Mouse (Mus musculus): ENCODE measurements at regions not wholly inside any gene's neighbourhood (a gene's known extent, or its start where the extent isn't known, plus 50 kb on each side); places are given as distances from the start of the nearest gene placed in this dataset.

DNA sequence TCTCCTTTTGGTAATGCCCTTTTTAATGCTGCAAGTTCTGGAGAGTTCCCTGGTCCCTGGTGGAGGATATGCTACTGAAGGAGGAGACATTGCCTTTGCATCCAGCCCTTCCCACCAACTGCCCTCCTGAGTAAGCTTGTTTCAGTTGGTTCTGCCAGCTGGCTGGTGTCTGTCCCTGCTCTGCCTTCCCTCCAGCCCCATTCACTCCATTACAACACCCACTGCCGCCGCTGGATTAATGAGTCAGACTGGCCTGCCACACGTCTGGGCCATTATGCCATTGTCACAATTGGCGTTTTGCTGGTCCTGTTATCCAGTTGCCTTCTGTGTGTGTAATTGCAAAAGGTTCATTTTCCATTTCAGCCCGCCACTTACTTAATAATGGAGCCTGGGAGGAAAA is 728.6 kb upstream of the Lrrc6 start:
- no peak overlapping the region for H3K27ac ChIP-seq (ENCODE audit: low read depth)
- no peak for TF ChIP-seq CTCF (IDR thresholded peaks at IDR 0.05; ENCODE audit: low read depth)
- no peak for TF ChIP-seq EP300 (IDR thresholded peaks at IDR 0.05; ENCODE audit: low read depth)
- no peaks in the 10 kb centered on the region for H3K9me3 ChIP-seq (ENCODE audit: low read length)
- no peaks in the 10 kb centered on the region for H3K4me1 ChIP-seq (ENCODE audit: insufficient read depth)
- no peak overlapping the region for H3K4me3 ChIP-seq (ENCODE audit: low read depth, low read length)
- no peaks in the 10 kb centered on the region for H3K27me3 ChIP-seq (ENCODE audit: insufficient read depth, low read length)
- WGBS (ENCODE audit: insufficient replicate concordance) = 74% methylated on average over 5 of the region's 5 CpGs
- DNase-seq (no peak), ATAC-seq (no peak)
- H3K36me3 ChIP-seq (replicated peaks; ENCODE audit: insufficient read depth, low read length) = no peaks in the 10 kb centered on the region
- no peak overlapping the region for H3K4me2 ChIP-seq (ENCODE audit: low read depth, low read length)
- H3K9ac ChIP-seq (replicated peaks) = no peak overlapping the region

DNA sequence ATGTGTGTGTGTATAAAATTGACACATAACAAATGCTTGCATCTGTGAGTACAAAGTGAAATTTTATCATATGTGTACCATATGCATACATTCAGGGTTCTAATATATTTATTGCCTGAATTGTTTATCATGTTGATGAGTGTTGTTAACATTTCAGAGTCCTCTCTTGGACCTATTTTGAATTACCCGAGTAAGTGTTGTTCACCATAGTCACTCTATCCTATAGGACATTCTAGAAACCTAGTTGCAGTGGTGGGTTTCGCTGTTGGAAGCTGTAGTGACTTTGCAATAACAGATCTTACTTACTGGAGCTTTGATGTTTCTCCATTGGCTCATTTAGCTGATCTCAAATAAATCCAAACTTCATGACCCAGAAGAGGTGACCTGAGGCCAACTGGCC is 727.9 kb upstream of the Lrrc6 start:
- no peak overlapping the region for H3K4me2 ChIP-seq (ENCODE audit: low read depth, low read length)
- ATAC-seq = no peak
- no peak for DNase-seq
- TF ChIP-seq CTCF (IDR thresholded peaks at IDR 0.05; ENCODE audit: low read depth) (no peak), EP300 (IDR thresholded peaks at IDR 0.05; ENCODE audit: low read depth) (no peak)
- no peak overlapping the region for H3K9ac ChIP-seq (replicated peaks)
- 87% methylated on average over 2 of the region's 2 CpGs for WGBS (ENCODE audit: insufficient replicate concordance)
- no peaks in the 10 kb centered on the region for H3K9me3 ChIP-seq (ENCODE audit: low read length)
- no peak overlapping the region for H3K27ac ChIP-seq (ENCODE audit: low read depth)
- H3K27me3 ChIP-seq (ENCODE audit: insufficient read depth, low read length) = no peaks in the 10 kb centered on the region
- H3K4me3 ChIP-seq (ENCODE audit: low read depth, low read length) = no peak overlapping the region
- H3K36me3 ChIP-seq (replicated peaks; ENCODE audit: insufficient read depth, low read length) = no peaks in the 10 kb centered on the region
- no peaks in the 10 kb centered on the region for H3K4me1 ChIP-seq (ENCODE audit: insufficient read depth)

- 60% methylated on average over 7 of the region's 7 CpGs for WGBS (ENCODE audit: insufficient replicate concordance)
- no peak overlapping the region for H3K27ac ChIP-seq (ENCODE audit: low read depth)
- no peak for TF ChIP-seq CTCF (IDR thresholded peaks at IDR 0.05; ENCODE audit: low read depth)
- no peak for TF ChIP-seq EP300 (IDR thresholded peaks at IDR 0.05; ENCODE audit: low read depth)
- no peaks in the 10 kb centered on the region for H3K9me3 ChIP-seq (ENCODE audit: low read length)
- no peak for DNase-seq
- H3K4me3 ChIP-seq (ENCODE audit: low read depth, low read length) = no peak overlapping the region
- no peak overlapping the region for H3K4me2 ChIP-seq (ENCODE audit: low read depth, low read length)
- no peaks in the 10 kb centered on the region for H3K4me1 ChIP-seq (ENCODE audit: insufficient read depth)
- no peak overlapping the region for H3K9ac ChIP-seq (replicated peaks)
- no peaks in the 10 kb centered on the region for H3K36me3 ChIP-seq (replicated peaks; ENCODE audit: insufficient read depth, low read length)
- H3K27me3 ChIP-seq (ENCODE audit: insufficient read depth, low read length) = no peaks in the 10 kb centered on the region
- ATAC-seq = no peak
Observed at GRCm38 (mm10) chr15:67227456-67228164, 726.9 kb upstream of the Lrrc6 start.

- Histone ChIP-seq H3K4me1 (ENCODE audit: insufficient read depth) (no peaks in the 10 kb centered on the region), H3K9me3 (ENCODE audit: low read length) (no peaks in the 10 kb centered on the region), H3K4me3 (ENCODE audit: low read depth, low read length) (no peak overlapping the region), H3K27ac (ENCODE audit: low read depth) (no peak overlapping the region), H3K4me2 (ENCODE audit: low read depth, low read length) (no peak overlapping the region), H3K9ac (replicated peaks) (no peak overlapping the region), H3K27me3 (ENCODE audit: insufficient read depth, low read length) (no peaks in the 10 kb centered on the region), H3K36me3 (replicated peaks; ENCODE audit: insufficient read depth, low read length) (no peaks in the 10 kb centered on the region)
- ATAC-seq (no peak), DNase-seq (no peak)
- 72% methylated on average over 9 of the region's 9 CpGs for WGBS (ENCODE audit: insufficient replicate concordance)
- TF ChIP-seq EP300 (IDR thresholded peaks at IDR 0.05; ENCODE audit: low read depth) = no peak
Observed at GRCm38 (mm10) chr15:67226900-67227299, 726.2 kb upstream of the Lrrc6 start.
